9 mouse cellular contexts compared by ENCODE assay signal in genomic region chr9:27790725-27791638, GRCm38 (mm10). TPM values are rescaled to one million over a fixed set of nuclear protein-coding genes. Genes with fewer than 3 reads are reported as not detected.
DNase-seq lines count a peak whose midpoint lies in the region; ATAC-seq lines count a peak whose summit lies in the region.
"Had no signal": no experiment of that assay in that cellular context is flagged by ENCODE, and none has a peak within 500 bp of the region (broad histone marks: within the 10 kb centered on the region; RNA-seq: fewer than 3 reads in every experiment).

Opcml (plus strand) TSS chr9:27790775.

- WGBS in heart, embryonic 14.5 days: 1% methylated on average over 28 of the region's 28 CpGs

- H3K9me3 ChIP-seq in heart, embryonic 14.5 days (ENCODE audit: control insufficient read depth, low read length): no peaks in the 10 kb centered on the region

- no peak within 1 kb of the TSS; the same call in 1 of the 2 replicates for H3K9ac ChIP-seq in heart, embryonic 14.5 days (ENCODE audit: low read length)

- peak within 1 kb of the TSS; percentile 29 to 40 for H3K4me3 ChIP-seq in heart, embryonic 14.5 days (ENCODE audit: control insufficient read depth in 1 of 2, insufficient read depth in 1 of 2, low read depth in 1 of 2, low read length in 2 of 2)

- no peak for DNase-seq in heart, postnatal 4 days
- peak; percentile 3 for DNase-seq in cerebellum, adult 9-11 months
- peak; percentile 45 to 64 for DNase-seq in frontal cortex, postnatal 10 days (ENCODE audit: low spot score in 2 of 2)
- DNase-seq in left cerebral cortex, postnatal 25 days (ENCODE audit: low spot score in 2 of 2): peak; percentile 74 to 83
- peak; percentile 8 for DNase-seq in retina, adult 2 months (ENCODE audit: low read depth, low spot score)
- no peak for DNase-seq in urinary bladder, postnatal 14 days (ENCODE audit: low spot score)
- DNase-seq in adrenal gland, postnatal 4 days (ENCODE audit: low spot score in 2 of 2): no peak

- ATAC-seq in heart, embryonic 14.5 days (ENCODE audit: insufficient number of reproducible peaks, insufficient read depth, low FRiP score, low read depth): 0 out of 2 replicates have a peak, but pooled peaks have one; percentile 43

- peaks cover 29% of the 10 kb centered on the region for H3K27me3 ChIP-seq in heart, embryonic 14.5 days (ENCODE audit: control insufficient read depth, insufficient read depth, low read length)

- intact Hi-C loops in left cerebral cortex, postnatal 25 days (cut with DNase I): loop anchor here (2.0 to 10.0 kb wide), 4 partner anchors 62 to 456 kb away; no protein-coding TSS in a partner anchor

- H3K36me3 ChIP-seq in heart, embryonic 14.5 days (ENCODE audit: control insufficient read depth, insufficient read depth, low read length): no peaks in the 10 kb centered on the region

- H3K4me1 ChIP-seq in heart, embryonic 14.5 days (ENCODE audit: control insufficient read depth in 2 of 2, insufficient read depth in 2 of 2, low read length in 2 of 2): 0 out of 4 replicates have a peak, but pooled peaks cover 0 to 3% of the 10 kb centered on the region in 2 experiments

- H3K27ac ChIP-seq in heart, embryonic 14.5 days (replicated peaks in 1 of 2; ENCODE audit: control insufficient read depth in 1 of 2, insufficient read depth in 1 of 2, low read depth in 2 of 2, low read length in 2 of 2): no peak within 1 kb of the TSS

- peak within 1 kb of the TSS; percentile 72 for H3K4me2 ChIP-seq in heart, embryonic 14.5 days (ENCODE audit: low read length)

RNA-seq across cellular contexts. Expression of gene Opcml, which starts in this region (rescaled TPM):
- polyA plus RNA-seq in heart, embryonic 14.5 days (2014; fragmentation: Nextera tagmentation; extraction: Ambion mirVana): 1.6 and 2.5 TPM in 2 replicates
- total RNA-seq in heart, postnatal 4 days (2021): under 1 TPM; 0.72 to 0.83 TPM
- total RNA-seq in left cerebral cortex, postnatal 25 days (2021): 100 to 1,000 TPM; 272 to 283 TPM
- total RNA-seq in adrenal gland, postnatal 4 days (2021): 1 to 10 TPM; 1.8 to 2.6 TPM
- polyA plus RNA-seq: liver, adult 2 months had no signal

Comparison
In these comparisons a context has a peak if more than half of its experiments do, and no peak if none do; other contexts are left out.
1. RNA of gene Opcml (total RNA-seq): 272 to 283 TPM in left cerebral cortex, postnatal 25 days; 1.8 to 2.6 TPM in adrenal gland, postnatal 4 days and 0.72 to 0.83 TPM in heart, postnatal 4 days; every median in the first group is over 10 times any median in the second.
2. DNase-seq: peak in cerebellum, adult 9-11 months (single experiment), frontal cortex, postnatal 10 days (2 of 2), left cerebral cortex, postnatal 25 days (2 of 2) and retina, adult 2 months (single experiment); none in heart, postnatal 4 days (single experiment), urinary bladder, postnatal 14 days (single experiment) and adrenal gland, postnatal 4 days (0 of 2).